Mouse (Mus musculus): ENCODE results near the gene Bex2. TPM values are rescaled to one million over a fixed set of nuclear protein-coding genes. Genes with fewer than 3 reads are reported as not detected.

Bex2 gene
- polyA plus RNA-seq, 1 experiment from 2014 or later, result 54.4 TPM

Other genes with a start within 250 kb of the Bex2 start
- 28.0 and 36.9 TPM in 2 replicates for gene Gprasp2, start 229.2 kb downstream of the Bex2 start, polyA plus RNA-seq (2014; fragmentation: Nextera tagmentation; extraction: Ambion mirVana)
- 79.7 and 80.0 TPM in 2 replicates for gene Arxes2, start 74.4 kb downstream of the Bex2 start, polyA plus RNA-seq (2014; fragmentation: Nextera tagmentation; extraction: Ambion mirVana)
- 28.6 and 32.8 TPM in 2 replicates for gene Arxes1, start 34.9 kb downstream of the Bex2 start, polyA plus RNA-seq (2014; fragmentation: Nextera tagmentation; extraction: Ambion mirVana)
- gene Nxf3, start 17.0 kb upstream of the Bex2 start, polyA plus RNA-seq (2014; fragmentation: Nextera tagmentation; extraction: Ambion mirVana), result 0.06 TPM in 1 of 2 replicates, not detected in the other
- 34.1 and 35.0 TPM in 2 replicates for gene Bex4, start 70.8 kb upstream of the Bex2 start, polyA plus RNA-seq (2014; fragmentation: Nextera tagmentation; extraction: Ambion mirVana)
- 216 and 224 TPM in 2 replicates for gene Tceal8, start 104.1 kb upstream of the Bex2 start, polyA plus RNA-seq (2014; fragmentation: Nextera tagmentation; extraction: Ambion mirVana)
- gene Tceal5, start 135.6 kb upstream of the Bex2 start, polyA plus RNA-seq (2014; fragmentation: Nextera tagmentation; extraction: Ambion mirVana), result 6.6 and 7.0 TPM in 2 replicates
- gene Tceal7, start 146.5 kb upstream of the Bex2 start, polyA plus RNA-seq (2014; fragmentation: Nextera tagmentation; extraction: Ambion mirVana), result 271 and 420 TPM in 2 replicates
- 131 and 140 TPM in 2 replicates for gene Bex1, start 147.3 kb upstream of the Bex2 start, polyA plus RNA-seq (2014; fragmentation: Nextera tagmentation; extraction: Ambion mirVana)
- 553 and 556 TPM in 2 replicates for gene Tceal9, start 176.8 kb upstream of the Bex2 start, polyA plus RNA-seq (2014; fragmentation: Nextera tagmentation; extraction: Ambion mirVana)
- 391 and 421 TPM in 2 replicates for gene Bex3, start 202.0 kb upstream of the Bex2 start, polyA plus RNA-seq (2014; fragmentation: Nextera tagmentation; extraction: Ambion mirVana)

Data from embryonic facial prominence, embryonic 14.5 days (tissue).